Mouse (Mus musculus) megakaryocyte, embryonic 14.5 days (primary cell): ENCODE data around the gene Uqcc1.

Experiments
- FLI1 ChIP-seq: IDR thresholded peaks from 2 replicates; pipeline ENCODE4 v1.6.1; 2012; ENCODE audit warnings: low read length, inconsistent platforms, mixed read lengths
- GATA1 ChIP-seq: IDR thresholded peaks from 3 replicates; pipeline ENCODE4 v1.6.1; 2012; ENCODE audit warnings: mixed read lengths, low read length, inconsistent platforms, borderline replicate concordance

GRCm38 (mm10) chr2:155861581-155861980 is 68.5 kb downstream of the Uqcc1 start:
- TF ChIP-seq GATA1 = no peak
- no peak for TF ChIP-seq FLI1
